Mouse (Mus musculus): ENCODE data around the gene Prmt7. TPM values are rescaled to one million over a fixed set of nuclear protein-coding genes. Genes with fewer than 3 reads are reported as not detected.
A peak's percentile ranks its signal among the peaks of the same experiment; 100 is the strongest.
"Not testable (repeated sequence)": the region's sequence is repeated elsewhere in the genome, so short reads cannot be mapped to it uniquely, and the experiment has no call there.

Prmt7 gene
- polyA plus RNA-seq, 1 experiment, result 44.9 TPM

- TF ChIP-seq POLR2A (IDR thresholded peaks at IDR 0.05; ENCODE audit: borderline replicate concordance, extremely low read depth, insufficient read depth, insufficient read length, poor library complexity, severe bottlenecking) (no peak), CTCF (IDR thresholded peaks at IDR 0.05; ENCODE audit: borderline replicate concordance, extremely low read depth, insufficient read depth, insufficient read length) (no peak)
- peak; percentile 68 for DNase-seq (ENCODE audit: low read depth)
Observed at GRCm38 (mm10) chr8:106185628-106186270, 25.0 kb upstream of the Prmt7 start.

GRCm38 (mm10) chr8:106186394-106186793 lies 24.3 kb upstream of the Prmt7 start:
- no peak for DNase-seq (ENCODE audit: low read depth)
- TF ChIP-seq CTCF (IDR thresholded peaks at IDR 0.05; ENCODE audit: borderline replicate concordance, extremely low read depth, insufficient read depth, insufficient read length) (no peak), POLR2A (IDR thresholded peaks at IDR 0.05; ENCODE audit: borderline replicate concordance, extremely low read depth, insufficient read depth, insufficient read length, poor library complexity, severe bottlenecking) (no peak)

- TF ChIP-seq CTCF (IDR thresholded peaks at IDR 0.05; ENCODE audit: borderline replicate concordance, extremely low read depth, insufficient read depth, insufficient read length) (no peak), POLR2A (IDR thresholded peaks at IDR 0.05; ENCODE audit: borderline replicate concordance, extremely low read depth, insufficient read depth, insufficient read length, poor library complexity, severe bottlenecking) (no peak)
- no peak for DNase-seq (ENCODE audit: low read depth)
Observed at GRCm38 (mm10) chr8:106189162-106189561, 21.6 kb upstream of the Prmt7 start.

- DNase-seq (ENCODE audit: low read depth), result no peak
- TF ChIP-seq CTCF (IDR thresholded peaks at IDR 0.05; ENCODE audit: borderline replicate concordance, extremely low read depth, insufficient read depth, insufficient read length) (no peak), POLR2A (IDR thresholded peaks at IDR 0.05; ENCODE audit: borderline replicate concordance, extremely low read depth, insufficient read depth, insufficient read length, poor library complexity, severe bottlenecking) (no peak)
Observed at GRCm38 (mm10) chr8:106191639-106192038, 19.1 kb upstream of the Prmt7 start.

- TF ChIP-seq POLR2A (IDR thresholded peaks at IDR 0.05; ENCODE audit: borderline replicate concordance, extremely low read depth, insufficient read depth, insufficient read length, poor library complexity, severe bottlenecking) (no peak), CTCF (IDR thresholded peaks at IDR 0.05; ENCODE audit: borderline replicate concordance, extremely low read depth, insufficient read depth, insufficient read length) (no peak)
- no peak for DNase-seq (ENCODE audit: low read depth)
Observed at GRCm38 (mm10) chr8:106193162-106193561, 17.6 kb upstream of the Prmt7 start.

GRCm38 (mm10) chr8:106194062-106194461 lies 16.7 kb upstream of the Prmt7 start:
- no peak for TF ChIP-seq POLR2A (IDR thresholded peaks at IDR 0.05; ENCODE audit: borderline replicate concordance, extremely low read depth, insufficient read depth, insufficient read length, poor library complexity, severe bottlenecking)
- no peak for TF ChIP-seq CTCF (IDR thresholded peaks at IDR 0.05; ENCODE audit: borderline replicate concordance, extremely low read depth, insufficient read depth, insufficient read length)
- DNase-seq (ENCODE audit: low read depth), result no peak

- TF ChIP-seq CTCF (IDR thresholded peaks at IDR 0.05; ENCODE audit: borderline replicate concordance, extremely low read depth, insufficient read depth, insufficient read length), result peak; percentile 63; the same call in 1 of the 2 replicates
- TF ChIP-seq POLR2A (IDR thresholded peaks at IDR 0.05; ENCODE audit: borderline replicate concordance, extremely low read depth, insufficient read depth, insufficient read length, poor library complexity, severe bottlenecking), result no peak
- DNase-seq (ENCODE audit: low read depth), result peak; percentile 70
Observed at GRCm38 (mm10) chr8:106198741-106199140, 12.0 kb upstream of the Prmt7 start.

GRCm38 (mm10) chr8:106199596-106199995 lies 11.1 kb upstream of the Prmt7 start:
- DNase-seq (ENCODE audit: low read depth), result not testable (repeated sequence)

- no peak for TF ChIP-seq CTCF (IDR thresholded peaks at IDR 0.05; ENCODE audit: borderline replicate concordance, extremely low read depth, insufficient read depth, insufficient read length)
- TF ChIP-seq POLR2A (IDR thresholded peaks at IDR 0.05; ENCODE audit: borderline replicate concordance, extremely low read depth, insufficient read depth, insufficient read length, poor library complexity, severe bottlenecking), result no peak
- no peak for DNase-seq (ENCODE audit: low read depth)
Observed at GRCm38 (mm10) chr8:106210035-106210731, 553 bp upstream of the Prmt7 start.

- TF ChIP-seq CTCF (IDR thresholded peaks at IDR 0.05; ENCODE audit: borderline replicate concordance, extremely low read depth, insufficient read depth, insufficient read length) (no peak), POLR2A (IDR thresholded peaks at IDR 0.05; ENCODE audit: borderline replicate concordance, extremely low read depth, insufficient read depth, insufficient read length, poor library complexity, severe bottlenecking) (no peak)
- no peak for DNase-seq (ENCODE audit: low read depth)
Observed at GRCm38 (mm10) chr8:106211421-106211820, 685 bp downstream of the Prmt7 start.

- TF ChIP-seq CTCF (IDR thresholded peaks at IDR 0.05; ENCODE audit: borderline replicate concordance, extremely low read depth, insufficient read depth, insufficient read length) (no peak), POLR2A (IDR thresholded peaks at IDR 0.05; ENCODE audit: borderline replicate concordance, extremely low read depth, insufficient read depth, insufficient read length, poor library complexity, severe bottlenecking) (no peak)
- no peak for DNase-seq (ENCODE audit: low read depth)
Observed at GRCm38 (mm10) chr8:106213959-106214358, 3.2 kb downstream of the Prmt7 start.

GRCm38 (mm10) chr8:106219620-106220019 lies 8.9 kb downstream of the Prmt7 start:
- DNase-seq (ENCODE audit: low read depth), result peak; percentile 9
- no peak for TF ChIP-seq POLR2A (IDR thresholded peaks at IDR 0.05; ENCODE audit: borderline replicate concordance, extremely low read depth, insufficient read depth, insufficient read length, poor library complexity, severe bottlenecking)
- no peak; the same call in 1 of the 2 replicates for TF ChIP-seq CTCF (IDR thresholded peaks at IDR 0.05; ENCODE audit: borderline replicate concordance, extremely low read depth, insufficient read depth, insufficient read length)
